Mouse (Mus musculus) thymus, adult 2 months (tissue): Measurements from ENCODE around the gene Meis2.

ENCODE experiments used
- CTCF ChIP-seq: fragments of 200-500 bp; IDR thresholded peaks from 2 replicates; pipeline ENCODE4 v1.5.1; 2012; ENCODE audit warnings: mild to moderate bottlenecking, control low read depth, low read length, moderate library complexity, borderline replicate concordance; ENCODE audit not compliant: control insufficient read depth, poor library complexity, insufficient read depth; ENCODE audit errors: extremely low read depth
- POLR2A ChIP-seq: fragments of 200-500 bp; IDR thresholded peaks from 2 replicates; pipeline ENCODE4 v1.6.1; 2012; ENCODE audit warnings: mild to moderate bottlenecking, low read length, control low read depth, moderate library complexity; ENCODE audit not compliant: control insufficient read depth, poor library complexity, insufficient read depth; ENCODE audit errors: extremely low read depth

DNA sequence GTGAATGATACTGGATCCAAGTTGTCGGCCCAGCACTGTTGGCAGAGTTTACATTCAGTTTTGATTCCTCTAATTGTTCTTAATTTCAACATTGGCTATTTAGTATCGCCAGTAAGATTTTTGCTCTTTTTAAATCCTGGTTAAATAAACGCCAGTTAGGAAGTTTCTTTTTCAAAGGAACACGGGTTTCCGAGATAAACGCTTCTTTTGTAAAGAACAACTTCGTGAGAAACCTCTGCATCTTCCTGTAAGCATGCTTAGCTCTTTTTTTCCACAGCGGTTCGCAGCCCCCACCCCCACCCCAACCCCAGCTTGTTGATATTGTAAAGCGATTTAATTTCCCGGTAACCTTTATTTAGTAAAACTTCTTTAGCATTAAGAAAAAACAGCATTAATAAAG lies 2.8 kb upstream of the Meis2 start:
- TF ChIP-seq CTCF, result no peak
- no peak for TF ChIP-seq POLR2A
